Mouse (Mus musculus) heart, postnatal 0 days (tissue): ENCODE data around the gene Gm21860.
"Not testable (repeated sequence)": the region's sequence is repeated elsewhere in the genome, so short reads cannot be mapped to it uniquely, and the experiment has no call there.

Experiments used
- CTCF ChIP-seq: IDR thresholded peaks from 2 replicates; pipeline ENCODE4 v1.5.1; 2016; ENCODE audit warnings: antibody characterized with exemption, control low read depth, low read depth
- EP300 ChIP-seq: IDR thresholded peaks from 2 replicates; pipeline ENCODE4 v1.6.1; 2016; ENCODE audit warnings: antibody characterized with exemption, low read depth

DNA sequence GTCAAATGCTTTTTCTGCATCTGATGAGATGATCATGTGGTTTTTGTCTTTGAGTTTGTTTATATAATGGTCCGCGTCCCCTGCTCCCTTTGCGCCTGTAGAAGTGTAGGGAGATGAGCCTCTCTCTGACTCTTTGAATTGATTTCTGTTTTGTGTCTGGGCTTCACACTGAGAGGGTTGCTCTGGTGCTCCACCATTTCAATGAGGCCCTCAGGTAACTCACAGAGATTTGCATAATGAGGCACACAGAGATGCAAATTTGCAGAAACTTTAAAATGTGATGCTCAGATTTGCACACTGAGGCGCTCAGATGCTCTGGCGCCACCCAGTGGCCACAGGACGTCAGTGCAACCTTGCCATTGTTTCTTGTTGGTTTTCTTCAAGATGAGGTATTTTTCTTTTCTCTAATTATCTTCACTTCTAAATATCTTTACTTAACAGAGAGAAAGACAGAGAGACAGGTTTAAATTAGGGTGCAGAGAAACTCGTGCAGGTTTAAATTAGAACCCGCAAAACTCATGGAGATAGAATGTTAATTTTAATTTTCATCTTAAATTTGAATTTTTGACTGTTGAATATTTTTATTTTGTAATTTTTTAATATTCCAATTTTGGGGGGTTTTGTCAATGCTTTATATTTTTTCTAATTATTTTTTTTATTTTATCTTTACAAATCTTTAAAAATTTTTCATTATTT is 30.5 kb downstream of the Gm21860 start:
- TF ChIP-seq CTCF, EP300: not testable (repeated sequence)
